Mouse (Mus musculus): ENCODE results near the gene Pwwp2a.

Pwwp2a gene

DNA sequence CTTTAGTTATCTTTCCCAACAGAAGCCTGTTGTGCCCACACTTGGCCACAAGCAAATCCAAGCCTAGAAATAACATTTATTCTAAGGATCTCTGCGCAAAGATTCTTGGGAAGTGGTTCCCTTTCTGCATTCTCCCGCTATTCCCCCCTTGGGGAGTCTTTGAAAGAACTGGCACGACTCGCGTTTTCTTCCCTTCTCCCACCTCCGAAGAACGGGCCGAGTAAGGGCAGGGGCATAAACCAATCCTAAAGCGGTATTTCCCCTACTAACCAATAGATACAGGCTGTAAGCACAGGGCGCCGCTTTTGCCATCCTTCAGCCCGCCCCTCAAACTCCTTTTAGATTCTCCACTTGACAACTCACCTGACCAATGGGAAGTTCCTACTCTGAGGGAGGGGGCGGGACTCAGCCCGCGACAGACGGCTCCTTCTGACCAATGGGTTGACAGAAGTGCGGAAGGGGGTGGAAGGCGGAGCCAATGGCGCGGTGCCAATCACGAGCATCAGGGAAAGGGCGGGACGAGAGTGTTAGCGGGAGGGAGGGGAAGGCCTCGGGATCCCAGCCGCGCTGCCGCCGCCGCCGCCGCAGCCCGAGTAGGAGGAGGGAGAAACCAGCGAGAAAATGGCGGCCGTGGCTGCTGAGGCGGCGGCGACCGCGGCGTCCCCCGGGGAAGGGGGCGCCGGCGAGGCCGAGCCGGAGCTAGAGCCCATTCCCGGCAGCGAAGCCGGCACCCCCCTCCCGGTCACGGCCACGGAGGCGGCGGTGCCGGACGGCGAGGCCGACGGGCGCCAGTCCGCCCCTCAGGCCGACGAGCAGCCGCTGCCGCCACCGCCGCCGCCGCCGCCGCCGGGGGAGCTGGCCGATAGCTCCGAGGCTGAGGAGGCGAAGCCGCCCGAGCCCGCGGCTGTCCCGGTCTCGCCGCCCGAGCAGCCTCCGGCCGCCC, at the start of gene Pwwp2a:
TSS of gene Pwwp2a (plus strand) at position 527 of the 943 bp plus-strand sequence.
- DNase-seq = peak; percentile 99 to 100

DNA sequence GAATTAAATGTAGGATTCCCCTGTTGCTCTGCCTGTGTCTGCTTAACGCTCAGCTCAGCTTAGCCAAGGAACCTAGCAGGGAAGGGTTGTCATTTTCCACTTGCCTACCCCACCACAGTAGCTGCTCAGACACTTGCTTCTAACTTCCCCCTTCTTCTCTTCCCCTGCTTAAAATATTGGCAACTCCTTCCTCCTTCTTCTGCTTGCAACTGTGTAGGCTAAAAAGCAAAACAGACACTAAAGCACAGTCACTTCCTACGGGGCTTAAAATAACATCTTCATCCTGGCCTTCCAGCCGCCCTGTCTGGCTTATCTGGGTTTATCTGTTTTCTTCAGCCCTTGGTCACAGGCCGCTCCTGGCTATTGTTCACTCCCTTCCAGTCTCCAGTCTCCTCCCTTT, 49.2 kb upstream of the Pwwp2a start:
- no peak for DNase-seq

DNA sequence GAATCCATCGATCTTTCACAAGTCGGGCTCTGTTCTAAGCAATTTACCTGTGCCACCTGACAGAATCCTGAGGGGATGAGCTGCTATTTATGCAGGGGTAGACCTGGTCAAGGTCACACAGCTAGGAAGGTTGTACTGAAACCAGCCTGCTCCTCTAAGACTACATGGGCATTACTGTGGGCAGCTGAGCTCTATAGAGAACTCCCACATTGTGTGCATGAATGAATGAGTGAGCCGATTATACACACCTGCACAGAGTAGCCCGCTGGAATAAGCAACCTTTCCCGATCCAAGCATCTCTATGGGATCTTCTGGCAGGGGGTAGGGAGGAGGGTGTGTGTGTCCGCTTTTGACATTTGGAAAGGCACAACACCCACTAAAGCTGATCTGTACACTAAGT, 48.6 kb upstream of the Pwwp2a start:
- no peak for DNase-seq

DNA sequence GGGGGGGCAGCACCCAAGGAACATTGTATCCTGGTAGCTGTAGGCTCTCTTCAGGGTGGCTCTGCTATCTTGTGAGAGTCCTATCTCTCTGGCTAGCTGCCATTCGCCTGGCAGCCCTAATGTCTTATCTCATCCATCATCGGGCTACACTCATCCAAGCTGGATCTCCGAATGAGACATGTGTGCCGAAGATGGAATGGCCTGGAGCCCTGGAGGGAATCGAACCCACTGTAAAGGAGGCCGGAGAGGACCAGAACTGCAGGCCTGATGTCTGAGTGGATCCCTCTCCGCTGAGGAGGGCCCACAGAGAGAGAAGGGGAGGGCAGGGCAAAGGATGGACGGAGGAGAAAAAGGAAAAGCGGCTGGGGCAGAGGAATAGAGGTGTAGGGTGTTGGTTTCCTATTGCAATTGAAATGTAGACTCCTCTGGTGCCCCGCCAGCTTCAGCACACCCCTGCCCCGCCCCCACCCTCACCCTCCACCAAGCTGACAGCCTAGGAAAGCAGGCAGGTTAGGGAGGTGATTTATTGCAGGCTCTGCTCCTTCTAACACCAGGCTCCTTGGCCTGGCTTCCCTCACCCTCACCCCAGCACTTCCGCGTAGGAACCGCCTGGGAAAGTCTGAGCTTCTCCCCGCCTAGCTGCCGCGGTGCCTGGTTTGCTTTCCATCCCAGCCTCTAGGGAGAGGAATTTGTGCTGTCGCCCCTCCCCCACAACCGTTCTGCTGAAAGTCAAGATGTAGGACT, 48.0 kb upstream of the Pwwp2a start:
- peak; percentile 25 to 54 for DNase-seq

DNA sequence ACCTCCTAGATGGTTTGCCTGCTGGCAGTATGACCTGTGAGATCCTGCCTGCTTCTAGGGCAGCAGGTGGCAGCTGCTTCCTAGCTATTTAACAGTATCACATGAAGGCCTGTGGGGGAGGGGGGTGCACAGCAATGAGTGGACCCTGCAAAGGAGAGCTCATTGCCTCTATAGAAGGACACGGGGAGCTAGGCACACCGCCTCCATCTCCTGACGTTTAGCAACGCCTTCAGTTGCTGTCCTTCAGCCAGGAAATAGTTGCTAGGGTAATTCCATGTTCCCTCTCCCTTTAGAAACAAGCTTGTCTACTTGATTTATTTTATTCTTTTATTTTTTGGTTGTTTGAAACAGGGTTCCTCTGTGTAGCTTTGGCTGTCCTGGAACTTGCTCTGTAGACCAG, 45.0 kb upstream of the Pwwp2a start:
- DNase-seq = no peak

DNA sequence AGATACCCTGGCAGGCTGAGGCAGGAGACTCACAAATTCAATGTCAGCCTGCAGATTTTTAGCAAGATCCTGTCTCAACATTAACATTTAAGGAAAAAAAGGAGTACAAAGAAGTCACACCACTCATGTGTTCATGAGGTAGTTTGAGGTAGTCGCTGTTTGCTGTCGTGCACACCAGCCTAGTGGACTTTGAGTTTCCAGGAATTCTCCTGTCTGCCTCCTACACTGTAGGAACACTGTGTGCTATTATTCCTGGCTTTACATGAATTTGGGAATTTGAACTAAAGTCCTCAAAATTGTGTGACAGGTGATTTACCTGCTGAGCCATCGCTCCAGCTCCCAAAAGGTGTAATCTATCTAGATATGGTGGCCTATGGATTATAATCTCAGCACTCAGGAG, 43.3 kb upstream of the Pwwp2a start:
- no peak for DNase-seq

DNA sequence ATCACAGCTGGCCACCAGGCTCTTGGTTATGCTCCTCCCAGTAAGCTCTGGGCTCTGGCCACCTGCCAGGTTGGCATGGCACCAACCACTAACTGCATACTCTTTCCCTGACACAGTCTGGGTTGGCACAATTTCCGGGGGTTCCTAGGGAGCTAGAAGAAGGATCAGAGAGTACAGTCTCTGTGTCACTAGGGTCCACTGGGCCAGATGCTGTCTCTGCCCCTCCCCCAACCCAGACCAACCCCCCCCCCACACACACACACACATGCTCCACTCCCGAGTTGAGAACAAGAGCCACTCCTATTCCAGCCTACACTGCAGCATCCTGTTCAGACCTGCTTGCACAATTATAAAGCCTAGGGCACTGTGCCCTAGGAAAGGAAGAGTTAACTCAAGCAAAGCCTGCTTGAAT, 38.6 kb upstream of the Pwwp2a start:
- peak; percentile 35 to 70 for DNase-seq

DNA sequence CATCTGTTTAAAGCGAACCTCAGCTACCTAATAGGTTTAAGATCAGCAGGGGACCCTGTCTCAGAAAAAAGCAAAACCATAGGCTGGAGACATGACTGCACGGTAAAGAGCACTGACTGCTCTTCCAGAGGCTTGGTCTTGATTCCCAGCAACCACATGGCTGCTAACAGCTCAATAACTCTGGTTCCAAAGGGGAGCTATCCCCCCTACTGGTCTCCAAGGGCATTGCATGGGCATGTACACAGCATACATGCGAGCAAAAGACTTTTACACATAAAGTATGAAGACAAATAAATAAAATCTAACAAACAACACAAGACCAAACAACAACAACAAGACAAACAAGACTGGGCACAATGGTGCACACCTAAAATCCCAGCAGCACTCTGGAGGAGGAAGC, 36.5 kb upstream of the Pwwp2a start:
- no peak for DNase-seq

DNA sequence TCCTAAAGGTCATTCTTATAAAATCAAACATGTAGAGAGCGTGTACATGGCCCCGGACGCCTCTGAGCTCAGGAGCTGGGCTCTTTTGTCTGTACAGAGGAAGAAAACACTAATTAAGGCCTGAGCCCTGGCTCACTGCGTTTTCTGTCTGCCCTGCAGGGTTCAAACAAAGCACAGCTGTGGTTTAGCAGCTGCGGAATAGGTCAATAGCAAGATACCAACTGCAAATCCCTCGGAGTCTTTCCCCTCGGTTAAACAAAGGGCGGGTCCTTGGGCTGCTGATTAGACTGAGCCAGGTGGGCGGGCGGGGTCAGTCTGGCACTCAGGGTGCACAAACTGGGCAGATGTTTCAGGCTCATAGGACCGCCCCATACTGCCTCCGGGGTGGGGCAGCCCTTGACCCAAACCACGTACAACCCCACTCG, 28.7 kb upstream of the Pwwp2a start:
- DNase-seq = no peak

DNA sequence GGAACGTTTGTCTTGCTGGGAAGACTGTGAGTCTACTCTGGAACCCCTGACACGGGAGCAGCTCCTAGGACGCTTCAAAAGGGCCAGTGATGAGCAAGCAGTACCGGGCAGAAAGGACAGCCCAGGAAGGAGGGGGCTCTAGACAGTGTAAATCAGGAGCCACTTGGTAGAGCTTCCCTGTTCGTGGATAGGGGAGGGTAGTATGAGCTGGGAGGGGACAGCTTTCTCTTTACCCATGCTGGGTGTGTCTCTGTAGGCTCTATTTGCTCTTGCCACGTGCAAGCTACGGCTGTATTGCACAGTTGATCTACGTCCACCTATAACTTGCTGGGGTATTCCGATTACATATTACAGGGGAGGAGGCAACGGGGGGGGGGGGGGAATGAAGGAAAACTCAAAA, 25.3 kb upstream of the Pwwp2a start:
- no peak for DNase-seq

DNA sequence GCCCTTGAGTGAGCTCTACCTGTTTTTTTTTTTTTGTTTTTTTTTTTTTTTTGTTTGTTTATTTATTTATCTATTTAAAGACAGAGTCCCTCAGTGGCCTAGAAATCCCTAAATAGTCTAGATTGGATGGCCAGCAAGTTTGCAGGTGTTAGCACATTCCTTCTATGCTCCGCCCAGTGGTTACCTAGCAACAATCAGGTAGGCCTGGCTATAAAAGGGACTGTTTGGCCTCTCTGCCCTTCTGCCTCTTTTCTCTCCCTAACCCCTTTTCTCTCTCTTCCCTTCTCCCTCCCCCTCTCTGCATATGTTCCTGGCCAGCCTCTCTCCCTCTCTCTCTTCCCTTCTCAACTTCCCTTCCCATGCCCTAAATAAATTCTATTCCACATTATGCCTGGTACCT, 23.8 kb upstream of the Pwwp2a start:
- DNase-seq = no peak

DNA sequence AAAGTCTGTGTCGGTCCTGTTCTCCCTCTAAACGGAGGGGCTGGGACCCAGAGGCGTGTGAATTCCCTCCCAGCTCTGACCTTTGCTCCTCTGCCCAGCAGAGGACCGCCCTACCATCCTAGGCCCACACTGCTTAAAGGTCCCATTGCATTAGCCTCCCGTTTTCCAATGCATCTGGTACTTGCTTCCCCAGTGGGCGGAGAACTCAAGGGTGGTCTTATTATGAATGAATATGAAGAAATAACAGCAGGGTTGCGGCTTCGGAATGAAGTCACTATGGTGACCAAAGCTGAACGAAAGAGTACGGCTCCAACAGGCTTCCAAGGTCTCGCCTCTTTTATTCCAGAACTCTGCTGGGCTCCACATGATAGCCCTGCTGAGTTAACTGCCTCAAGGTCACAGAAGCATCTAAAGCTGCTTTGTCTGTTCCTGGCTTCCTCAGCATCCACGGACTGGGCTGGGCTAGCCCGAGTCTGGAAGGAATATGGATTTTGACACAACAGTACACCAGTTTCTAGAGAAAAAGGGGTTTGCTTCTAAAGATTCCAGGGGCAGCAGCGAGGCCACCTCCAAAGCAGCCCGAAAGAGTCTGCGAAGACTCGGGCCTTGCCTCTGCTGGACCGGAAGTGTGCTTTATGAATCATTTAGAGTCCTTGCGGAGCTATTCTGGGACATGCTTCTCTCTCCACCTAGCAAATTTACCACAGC, 14.6 kb upstream of the Pwwp2a start:
- peak in 1 of 2 experiments; percentile 12 for DNase-seq

DNA sequence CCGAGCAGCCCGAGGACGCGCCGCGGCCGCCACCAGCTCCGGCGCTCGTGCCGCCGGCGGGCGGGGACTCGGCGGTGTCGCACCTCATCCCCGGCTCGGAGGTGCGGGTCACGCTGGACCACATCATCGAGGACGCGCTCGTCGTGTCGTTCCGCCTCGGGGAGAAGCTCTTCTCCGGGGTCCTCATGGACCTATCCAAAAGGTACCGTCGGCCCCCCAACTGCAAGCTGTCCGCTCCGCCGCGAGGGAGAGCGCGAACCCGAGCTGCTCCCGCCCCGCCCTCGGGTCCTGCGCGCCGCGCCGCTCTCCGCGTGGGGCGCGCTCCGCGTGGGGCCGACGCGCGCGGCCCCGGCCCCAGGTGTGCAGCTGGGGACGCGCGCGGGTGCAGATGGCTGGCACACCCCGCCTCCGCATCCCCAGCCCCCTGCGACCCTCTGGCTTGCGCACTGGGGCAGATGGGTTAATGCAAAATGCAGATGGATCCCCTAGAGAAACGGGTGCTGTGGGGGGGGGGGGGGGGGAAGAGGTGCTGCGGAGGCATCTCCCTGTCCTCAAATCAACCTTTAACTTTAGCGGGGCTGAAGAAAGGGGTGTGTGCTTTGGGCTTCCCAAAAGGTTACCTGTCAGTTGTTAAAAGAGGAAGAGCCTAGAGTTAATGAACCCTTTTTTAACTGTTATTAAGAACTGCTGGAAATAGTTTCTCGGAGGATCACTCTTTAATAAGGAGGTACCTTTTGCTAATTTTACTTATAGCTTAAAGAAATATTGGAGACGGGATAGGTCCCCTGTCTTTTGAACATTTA, 818 bp downstream of the Pwwp2a start:
- DNase-seq = peak; percentile 85 to 86

DNA sequence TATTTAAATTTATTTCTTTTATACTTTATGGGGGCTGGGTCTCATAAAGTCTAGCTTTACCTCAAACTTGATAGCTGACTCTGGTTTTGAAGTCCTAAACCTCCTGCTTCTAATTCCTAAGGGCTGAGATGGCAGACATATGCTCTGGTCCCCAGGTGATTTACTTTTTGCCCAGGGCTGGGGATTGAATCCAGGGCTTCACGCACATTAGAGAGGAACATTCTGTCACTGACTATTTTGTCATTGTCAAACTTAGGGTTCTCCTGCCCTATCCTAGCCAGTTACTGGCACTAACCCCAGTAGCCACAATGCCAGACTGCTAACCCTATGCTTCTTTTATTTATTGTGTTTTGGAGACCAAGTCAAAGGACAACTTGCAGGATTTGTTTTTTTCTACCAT, 7.1 kb downstream of the Pwwp2a start:
- DNase-seq = peak in 1 of 2 experiments; percentile 28

DNA sequence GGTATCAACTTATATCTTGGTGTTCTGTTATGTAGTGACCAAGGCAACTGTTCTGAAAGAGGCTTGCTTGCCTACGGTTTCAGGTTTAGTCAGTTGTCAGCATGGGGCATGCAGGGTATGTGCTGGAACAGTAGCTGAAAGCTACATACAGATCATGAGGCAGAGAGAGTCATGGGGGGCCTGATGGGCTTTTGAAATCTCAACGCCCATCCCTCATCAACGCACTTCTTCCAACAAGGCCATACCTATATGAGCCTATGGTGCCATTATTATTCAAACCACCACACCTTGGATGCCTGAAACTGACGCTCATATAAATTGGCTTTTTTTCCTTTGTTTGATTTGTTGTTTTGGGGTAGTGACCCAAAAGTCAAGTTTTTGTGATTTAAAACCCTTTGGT, 14.8 kb downstream of the Pwwp2a start:
- no peak for DNase-seq

DNA sequence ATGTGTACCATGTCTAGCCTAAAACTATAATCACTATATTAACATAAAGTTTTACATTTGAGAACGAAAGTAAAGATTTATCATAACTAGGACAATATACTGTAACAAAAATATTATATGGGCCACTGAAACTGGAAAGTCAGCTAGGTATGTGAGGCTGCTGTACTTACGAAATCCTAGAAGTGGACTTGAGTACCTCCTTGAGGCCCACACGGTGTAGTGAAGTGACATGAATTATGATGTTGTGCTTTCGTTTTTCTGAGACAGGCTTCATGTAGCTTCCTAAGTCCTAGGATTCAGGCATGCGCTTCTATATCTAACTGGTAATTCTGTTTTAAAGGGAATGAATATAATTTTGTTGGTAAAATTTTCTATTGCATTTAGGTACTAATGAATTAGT, 16.8 kb downstream of the Pwwp2a start:
- no peak for DNase-seq

DNA sequence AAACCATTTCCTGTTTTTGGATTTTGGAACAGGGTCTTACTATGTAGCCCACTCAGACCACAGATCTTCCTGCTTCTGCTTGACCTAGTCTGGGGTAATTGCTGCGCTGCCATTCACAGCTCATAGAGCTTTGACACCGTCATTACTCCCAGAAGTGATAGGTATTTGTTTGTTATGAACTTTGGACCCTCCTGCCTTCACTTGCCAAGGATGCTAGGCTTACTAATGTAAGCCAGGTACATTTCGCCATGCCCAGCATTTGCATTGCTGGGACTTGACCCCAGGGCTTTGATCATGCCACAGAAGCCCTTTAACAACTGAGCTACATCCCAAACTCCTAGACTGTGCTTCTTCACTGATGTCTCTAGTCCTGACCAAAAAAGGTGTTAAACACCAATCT, 18.5 kb downstream of the Pwwp2a start:
- DNase-seq = no peak

DNA sequence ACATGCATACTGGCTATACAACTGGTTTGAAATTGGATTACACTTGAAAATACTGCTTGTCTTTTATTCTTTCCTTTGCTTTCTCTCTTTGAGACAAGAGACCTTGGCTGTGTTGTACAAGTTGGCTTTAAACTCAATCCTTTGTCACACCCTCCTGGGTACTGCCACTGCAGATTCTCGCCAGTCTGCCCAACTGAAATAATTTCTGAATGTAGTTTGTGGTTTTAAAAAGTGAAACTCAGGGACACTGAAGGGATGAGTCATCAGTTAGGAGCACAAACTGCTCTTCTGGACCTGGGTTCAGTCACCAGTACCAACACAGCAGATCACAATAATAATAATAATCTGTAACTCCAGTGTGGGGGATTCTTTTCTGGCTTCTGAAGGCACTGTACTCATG, 21.8 kb downstream of the Pwwp2a start:
- DNase-seq = no peak

DNA sequence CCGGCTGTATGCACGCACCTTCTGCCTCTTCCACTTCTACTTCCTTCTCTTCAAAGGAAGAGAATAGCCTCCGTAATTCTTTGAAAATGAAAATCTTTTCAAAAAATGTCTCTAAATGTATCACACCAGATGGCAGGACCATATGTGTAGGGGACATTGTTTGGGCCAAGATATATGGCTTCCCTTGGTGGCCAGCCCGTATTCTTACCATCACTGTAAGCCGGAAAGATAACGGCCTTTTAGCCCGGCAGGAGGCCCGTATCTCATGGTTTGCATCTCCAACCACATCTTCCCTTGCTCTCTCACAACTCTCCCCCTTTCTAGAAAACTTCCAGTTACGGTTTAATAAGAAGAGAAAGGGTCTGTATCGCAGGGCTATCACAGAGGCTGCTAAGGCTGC, 24.0 kb downstream of the Pwwp2a start:
- peak; percentile 43 to 63 for DNase-seq

DNA sequence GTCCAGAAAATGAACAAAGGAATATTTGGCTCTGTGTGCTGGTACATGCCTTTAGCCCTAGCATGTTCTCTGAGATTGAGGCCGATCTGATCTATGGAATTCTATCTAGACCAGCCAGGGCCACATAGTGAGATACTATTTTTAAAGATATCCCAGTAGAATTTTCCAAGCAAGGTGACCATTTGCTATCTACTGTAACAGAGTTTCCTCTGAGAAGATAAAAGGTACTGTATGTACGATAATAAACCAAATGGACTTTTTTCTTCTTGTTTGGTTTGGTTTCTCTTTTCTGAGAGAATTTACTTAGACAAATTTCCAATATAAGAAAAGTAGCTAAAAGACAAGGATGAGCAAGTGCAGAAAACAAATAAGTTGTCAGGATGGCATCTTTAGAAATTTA, 26.6 kb downstream of the Pwwp2a start:
- no peak for DNase-seq

DNA sequence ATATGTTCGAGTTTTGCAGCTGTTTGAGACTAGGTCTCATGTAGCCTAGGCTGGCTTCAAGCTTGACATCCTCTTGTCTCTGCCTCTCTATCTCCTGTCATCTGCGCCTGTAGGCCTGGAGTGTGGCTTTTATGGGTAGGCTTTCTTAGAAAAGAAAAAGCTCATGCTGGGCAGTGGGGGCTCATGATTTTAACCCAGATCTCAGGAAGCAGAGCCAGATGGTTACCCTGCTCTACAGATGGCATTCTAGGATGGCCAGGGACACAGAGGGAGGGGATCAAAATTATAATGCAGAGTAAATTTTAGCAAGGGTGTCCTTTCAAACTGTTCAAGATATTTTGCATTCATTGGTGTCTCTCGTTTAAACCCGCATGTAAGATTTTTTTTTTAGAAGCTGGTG, 30.4 kb downstream of the Pwwp2a start:
- peak; percentile 60 to 67 for DNase-seq

DNA sequence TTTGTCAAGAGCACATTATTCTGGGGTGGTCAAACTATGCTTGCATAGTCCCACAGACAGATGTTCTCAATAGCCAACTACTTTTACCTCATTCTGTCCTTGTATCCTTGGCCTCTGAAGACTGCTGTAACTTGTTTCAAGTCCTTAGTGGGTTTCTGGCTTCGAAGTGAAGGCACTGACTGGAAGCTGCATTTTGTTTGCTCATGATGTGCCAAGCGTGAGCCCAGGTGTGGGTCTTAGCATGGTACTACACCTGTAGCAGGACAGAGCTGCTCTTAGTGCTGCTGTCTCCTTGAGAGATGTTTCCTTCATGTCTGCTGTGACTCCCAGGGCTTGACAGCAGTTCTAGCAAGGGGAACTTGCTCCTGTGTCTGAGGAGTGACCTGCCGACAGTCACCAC, 41.6 kb downstream of the Pwwp2a start:
- no peak for DNase-seq

DNA sequence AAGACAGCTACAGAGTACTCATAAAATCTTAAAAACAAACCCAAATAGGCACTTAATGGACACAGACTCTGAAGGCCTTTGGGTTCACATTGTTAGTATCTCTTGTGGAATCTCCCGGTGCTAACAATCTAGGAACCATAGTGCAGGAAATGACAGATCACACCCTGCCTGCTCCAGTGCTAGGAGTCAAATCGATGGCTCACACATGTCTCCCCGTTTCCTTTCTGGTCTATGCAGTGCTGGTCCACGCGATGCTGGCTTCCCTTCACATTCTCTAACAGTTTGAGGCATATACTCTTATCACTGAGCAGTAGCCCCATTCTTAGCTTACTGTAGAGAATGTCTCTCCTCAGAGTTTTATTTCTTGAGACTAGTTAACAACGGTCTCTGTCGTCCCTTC, 46.0 kb downstream of the Pwwp2a start:
- DNase-seq = no peak

Data from cerebellum, postnatal 25 days (tissue).